Mouse (Mus musculus) erythroid progenitor cell, adult 5-6 weeks (primary cell): ENCODE data around the gene Btnl9. TPM values are rescaled to one million over a fixed set of nuclear protein-coding genes. Genes with fewer than 3 reads are reported as not detected.
A peak's percentile ranks its signal among the peaks of the same experiment; 100 is the strongest.
"Not testable (repeated sequence)": the region's sequence is repeated elsewhere in the genome, so short reads cannot be mapped to it uniquely, and the experiment has no call there.

Source experiments
- ATAC-seq: replicated peaks from 2 replicates; pipeline ENCODE4 v1.8.0; 2016; ENCODE audit warnings: moderate number of reproducible peaks, mild to moderate bottlenecking, moderate TSS enrichment, inconsistent platforms; ENCODE audit not compliant: poor library complexity, low FRiP score, severe bottlenecking
- total RNA-seq, 2 experiments: library from RNA; stranded (forward) in 1 of 2; stranded (reverse) in 1 of 2; fragments of 150-400 nt in 1 of 2; fragments of 186-747, 209-891 nt in 1 of 2; gene quantifications; 2 replicates each; pipeline versions ENCODE4 v1.2.3 to v1.2.4; 2015 to 2017; ENCODE audit warnings: low replicate concordance in 2 of 2

Btnl9 gene
- total RNA-seq, 2 experiments from 2014 or later, result 0.53 to 2.9 TPM

- no peak for ATAC-seq
Observed at GRCm38 (mm10) chr11:49186452-49186851, 507 bp downstream of the Btnl9 start.

GRCm38 (mm10) chr11:49183172-49183571 lies 3.8 kb downstream of the Btnl9 start:
- no peak for ATAC-seq

GRCm38 (mm10) chr11:49176047-49176779 lies 10.7 kb downstream of the Btnl9 start:
- ATAC-seq, result not testable (repeated sequence)

GRCm38 (mm10) chr11:49175345-49175744 lies 11.6 kb downstream of the Btnl9 start:
- no peak for ATAC-seq

- ATAC-seq, result no peak
Observed at GRCm38 (mm10) chr11:49170576-49170975, 16.4 kb downstream of the Btnl9 start.

- no peak for ATAC-seq
Observed at GRCm38 (mm10) chr11:49168839-49169611, 17.9 kb downstream of the Btnl9 start.

GRCm38 (mm10) chr11:49156821-49157814 lies 29.8 kb downstream of the Btnl9 start:
- ATAC-seq, result no peak

GRCm38 (mm10) chr11:49154077-49154476 lies 32.9 kb downstream of the Btnl9 start, which contains the start of gene Olfr1394:
Gene Olfr1394 (plus strand): TSS chr11:49154377.
- no peak for ATAC-seq

GRCm38 (mm10) chr11:49141974-49142373 lies 45.0 kb downstream of the Btnl9 start, which contains the start of gene Olfr1395:
Gene Olfr1395 (plus strand): TSS chr11:49142274.
- no peak for ATAC-seq

- ATAC-seq, result 0 out of 2 replicates have a peak, but pooled peaks have one; percentile 67
Observed at GRCm38 (mm10) chr11:49124169-49124568, 62.8 kb downstream of the Btnl9 start.

GRCm38 (mm10) chr11:49119635-49120034 lies 67.3 kb downstream of the Btnl9 start:
- no peak for ATAC-seq

Other genes with a start within 250 kb of the Btnl9 start
- 6.3 and 13.7 TPM in 2 replicates for gene Psme2b, start 241.0 kb downstream of the Btnl9 start, total RNA-seq (2015; ENCODE audit: low replicate concordance)
- 0.90 and 2.6 TPM in 2 replicates for gene Psme2b, start 241.0 kb downstream of the Btnl9 start, total RNA-seq (2017; ENCODE audit: low replicate concordance)
- 1.7 and 3.2 TPM in 2 replicates for gene Olfr56, start 208.3 kb downstream of the Btnl9 start, total RNA-seq (2015; ENCODE audit: low replicate concordance)
- gene Olfr56, start 208.3 kb downstream of the Btnl9 start, total RNA-seq (2017; ENCODE audit: low replicate concordance), result 1.5 and 6.1 TPM in 2 replicates
- 12.2 and 15.5 TPM in 2 replicates for gene 9930111J21Rik1, start 207.8 kb downstream of the Btnl9 start, total RNA-seq (2015; ENCODE audit: low replicate concordance)
- 1.4 and 5.0 TPM in 2 replicates for gene 9930111J21Rik1, start 207.8 kb downstream of the Btnl9 start, total RNA-seq (2017; ENCODE audit: low replicate concordance)
- gene Gm12185, start 194.9 kb downstream of the Btnl9 start, total RNA-seq (2015; ENCODE audit: low replicate concordance), result 1.1 TPM in 1 of 2 replicates, not detected in the other
- not detected in 2 replicates for gene Gm12185, start 194.9 kb downstream of the Btnl9 start, total RNA-seq (2017; ENCODE audit: low replicate concordance)
- gene Tgtp1, start 193.0 kb downstream of the Btnl9 start, total RNA-seq (2015; ENCODE audit: low replicate concordance), result not detected in 2 replicates
- gene Tgtp1, start 193.0 kb downstream of the Btnl9 start, total RNA-seq (2017; ENCODE audit: low replicate concordance), result 2.6 and 3.5 TPM in 2 replicates
- gene 9930111J21Rik2, start 135.9 kb downstream of the Btnl9 start, total RNA-seq (2015; ENCODE audit: low replicate concordance), result 19.1 and 19.3 TPM in 2 replicates
- 13.3 and 13.7 TPM in 2 replicates for gene 9930111J21Rik2, start 135.9 kb downstream of the Btnl9 start, total RNA-seq (2017; ENCODE audit: low replicate concordance)
- gene Tgtp2, start 123.0 kb downstream of the Btnl9 start, total RNA-seq (2015; ENCODE audit: low replicate concordance), result 10.5 and 29.3 TPM in 2 replicates
- 19.6 and 28.1 TPM in 2 replicates for gene Tgtp2, start 123.0 kb downstream of the Btnl9 start, total RNA-seq (2017; ENCODE audit: low replicate concordance)
- gene Ifi47, start 110.6 kb downstream of the Btnl9 start, total RNA-seq (2015; ENCODE audit: low replicate concordance), result 54.1 and 55.9 TPM in 2 replicates
- 17.2 and 18.8 TPM in 2 replicates for gene Ifi47, start 110.6 kb downstream of the Btnl9 start, total RNA-seq (2017; ENCODE audit: low replicate concordance)
- not detected in 2 replicates for gene Olfr1396, start 72.3 kb downstream of the Btnl9 start, total RNA-seq (2015; ENCODE audit: low replicate concordance)
- not detected in 2 replicates for gene Olfr1396, start 72.3 kb downstream of the Btnl9 start, total RNA-seq (2017; ENCODE audit: low replicate concordance)
- not detected in 2 replicates for gene Olfr1395, start 44.9 kb downstream of the Btnl9 start, total RNA-seq (2015; ENCODE audit: low replicate concordance)
- gene Olfr1395, start 44.9 kb downstream of the Btnl9 start, total RNA-seq (2017; ENCODE audit: low replicate concordance), result not detected in 2 replicates
- gene Olfr1394, start 32.8 kb downstream of the Btnl9 start, total RNA-seq (2015; ENCODE audit: low replicate concordance), result not detected in 2 replicates
- gene Olfr1394, start 32.8 kb downstream of the Btnl9 start, total RNA-seq (2017; ENCODE audit: low replicate concordance), result not detected in 2 replicates
- 55.9 and 72.1 TPM in 2 replicates for gene Zfp62, start 16.1 kb upstream of the Btnl9 start, total RNA-seq (2015; ENCODE audit: low replicate concordance)
- 35.6 and 36.3 TPM in 2 replicates for gene Zfp62, start 16.1 kb upstream of the Btnl9 start, total RNA-seq (2017; ENCODE audit: low replicate concordance)
- 12.2 and 15.5 TPM in 2 replicates for gene Mgat1, start 57.0 kb upstream of the Btnl9 start, total RNA-seq (2015; ENCODE audit: low replicate concordance)
- gene Mgat1, start 57.0 kb upstream of the Btnl9 start, total RNA-seq (2017; ENCODE audit: low replicate concordance), result 21.8 and 26.2 TPM in 2 replicates
- not detected in 2 replicates for gene Olfr1393, start 91.1 kb upstream of the Btnl9 start, total RNA-seq (2015; ENCODE audit: low replicate concordance)
- not detected in 2 replicates for gene Olfr1393, start 91.1 kb upstream of the Btnl9 start, total RNA-seq (2017; ENCODE audit: low replicate concordance)
- gene Olfr1392, start 98.1 kb upstream of the Btnl9 start, total RNA-seq (2015; ENCODE audit: low replicate concordance), result not detected in 2 replicates
- gene Olfr1392, start 98.1 kb upstream of the Btnl9 start, total RNA-seq (2017; ENCODE audit: low replicate concordance), result not detected in 2 replicates
- gene Olfr10, start 117.6 kb upstream of the Btnl9 start, total RNA-seq (2015; ENCODE audit: low replicate concordance), result not detected in 2 replicates
- not detected in 2 replicates for gene Olfr10, start 117.6 kb upstream of the Btnl9 start, total RNA-seq (2017; ENCODE audit: low replicate concordance)
- not detected in 2 replicates for gene Olfr1391, start 135.6 kb upstream of the Btnl9 start, total RNA-seq (2015; ENCODE audit: low replicate concordance)
- not detected in 2 replicates for gene Olfr1391, start 135.6 kb upstream of the Btnl9 start, total RNA-seq (2017; ENCODE audit: low replicate concordance)
- gene Olfr1390, start 148.0 kb upstream of the Btnl9 start, total RNA-seq (2015; ENCODE audit: low replicate concordance), result not detected in 2 replicates
- gene Olfr1390, start 148.0 kb upstream of the Btnl9 start, total RNA-seq (2017; ENCODE audit: low replicate concordance), result not detected in 2 replicates
- gene Olfr1389, start 235.9 kb upstream of the Btnl9 start, total RNA-seq (2015; ENCODE audit: low replicate concordance), result not detected in 2 replicates
- not detected in 2 replicates for gene Olfr1389, start 235.9 kb upstream of the Btnl9 start, total RNA-seq (2017; ENCODE audit: low replicate concordance)
- 1.8 TPM in 1 of 2 replicates, not detected in the other for gene Olfr1388, start 249.5 kb upstream of the Btnl9 start, total RNA-seq (2015; ENCODE audit: low replicate concordance)
- gene Olfr1388, start 249.5 kb upstream of the Btnl9 start, total RNA-seq (2017; ENCODE audit: low replicate concordance), result 2.7 and 7.3 TPM in 2 replicates